Mouse (Mus musculus) limb, embryonic 13.5 days (tissue): Measurements from ENCODE around the gene Wnt8b. TPM values are rescaled to one million over a fixed set of nuclear protein-coding genes. Genes with fewer than 3 reads are reported as not detected.
A peak's percentile ranks its signal among the peaks of the same experiment; 100 is the strongest.

ENCODE experiments used
- ATAC-seq: fragments of 200-750 bp; cut with Nextera tagmentation; 2 replicates; pipeline ENCODE4 v1.8.0; 2017; ENCODE audit warnings: low read depth, moderate number of reproducible peaks, moderate TSS enrichment; ENCODE audit not compliant: low FRiP score
- H3K27ac ChIP-seq: fragments of 300-500 bp; sonication (generic); 2 replicates; pipeline ENCODE4 v1.5.1; 2015; ENCODE audit warnings: inconsistent platforms, mild to moderate bottlenecking, moderate library complexity
- H3K27me3 ChIP-seq: fragments of 300-500 bp; sonication (generic); 2 replicates; pipeline ENCODE4 v1.6.1; 2015; ENCODE audit warnings: mild to moderate bottlenecking, inconsistent platforms
- H3K36me3 ChIP-seq: fragments of 300-500 bp; sonication (generic); 2 replicates; pipeline ENCODE4 v1.6.1; 2015; ENCODE audit warnings: inconsistent platforms, mild to moderate bottlenecking, moderate library complexity
- H3K4me1 ChIP-seq: fragments of 300-500 bp; sonication (generic); 2 replicates; pipeline ENCODE4 v1.6.1; 2015; ENCODE audit warnings: inconsistent platforms
- H3K4me2 ChIP-seq: fragments of 300-500 bp; sonication (generic); replicated peaks from 2 replicates; pipeline ENCODE4 v1.6.1; 2015; ENCODE audit warnings: inconsistent platforms, mild to moderate bottlenecking, moderate library complexity
- H3K4me3 ChIP-seq: fragments of 300-500 bp; sonication (generic); 2 replicates; pipeline ENCODE4 v1.5.1; 2015; ENCODE audit warnings: moderate library complexity, mild to moderate bottlenecking, inconsistent platforms
- H3K9ac ChIP-seq: fragments of 300-500 bp; sonication (generic); 2 replicates; pipeline ENCODE4 v1.6.1; 2015; ENCODE audit warnings: mild to moderate bottlenecking, inconsistent platforms
- H3K9me3 ChIP-seq: fragments of 300-500 bp; sonication (generic); 2 replicates; pipeline ENCODE4 v1.6.1; 2016; ENCODE audit warnings: inconsistent platforms
- WGBS: fragments of 180-500 bp; shearing (Covaris S2); methylation state at CpG from one replicate; pipeline ENCODE4 v1.1.7; 2015; 5-methylcytosine and 5-hydroxymethylcytosine counted together
- polyA plus RNA-seq: library from polyadenylated mRNA; unstranded; fragments of >200 nt; fragmentation: Nextera tagmentation; extraction: Ambion mirVana; gene quantifications from 2 replicates; pipeline ENCODE4 v1.2.1, GENCODE M21; 2015

Gene Wnt8b
- polyA plus RNA-seq, 1 experiment from 2014 or later: 0.29 TPM

DNA sequence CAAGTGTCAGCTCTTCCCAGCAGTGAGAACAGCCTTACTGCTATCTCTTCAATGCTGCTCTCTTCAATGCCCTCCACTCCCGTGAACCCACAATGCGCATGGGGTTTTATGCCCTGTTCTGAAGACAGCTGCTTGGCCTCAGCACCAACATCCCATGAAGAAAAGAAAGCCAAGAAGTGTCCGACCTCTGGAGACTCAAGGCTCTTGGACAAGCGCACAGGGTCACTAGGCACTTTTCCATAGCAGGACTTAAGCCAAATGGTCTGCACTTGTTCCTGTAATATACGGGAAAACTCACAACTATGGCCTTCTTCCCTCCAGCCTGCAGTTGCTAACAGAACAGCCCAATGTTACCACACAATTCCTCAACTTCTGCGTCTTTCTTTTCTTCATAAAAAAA is 18.0 kb upstream of the Wnt8b start:
- Histone ChIP-seq H3K36me3 (no peaks in the 10 kb centered on the region), H3K4me2 (no peak overlapping the region), H3K4me3 (no peak overlapping the region), H3K9ac (no peak overlapping the region), H3K9me3 (no peaks in the 10 kb centered on the region), H3K4me1 (no peaks in the 10 kb centered on the region), H3K27me3 (no peaks in the 10 kb centered on the region), H3K27ac (no peak overlapping the region)
- 82% methylated on average over 6 of the region's 6 CpGs for WGBS
- ATAC-seq: no peak

- H3K27ac ChIP-seq: no peak overlapping the region
- H3K9me3 ChIP-seq: no peaks in the 10 kb centered on the region
- H3K4me1 ChIP-seq: no peaks in the 10 kb centered on the region
- no peak overlapping the region for H3K4me2 ChIP-seq
- H3K4me3 ChIP-seq: no peak overlapping the region
- ATAC-seq: no peak
- no peak overlapping the region for H3K9ac ChIP-seq
- WGBS: 54% methylated on average over 3 of the region's 3 CpGs
- no peaks in the 10 kb centered on the region for H3K36me3 ChIP-seq
- no peaks in the 10 kb centered on the region for H3K27me3 ChIP-seq
Observed at GRCm38 (mm10) chr19:44476541-44476940, 16.7 kb upstream of the Wnt8b start.

- no peaks in the 10 kb centered on the region for H3K4me1 ChIP-seq
- no peak overlapping the region for H3K9ac ChIP-seq
- H3K4me3 ChIP-seq: no peak overlapping the region
- no peaks in the 10 kb centered on the region for H3K9me3 ChIP-seq
- no peak overlapping the region for H3K27ac ChIP-seq
- no peak overlapping the region for H3K4me2 ChIP-seq
- no peak for ATAC-seq
- H3K27me3 ChIP-seq: peaks cover 5% of the 10 kb centered on the region; the same call in 1 of the 2 replicates
- no peaks in the 10 kb centered on the region for H3K36me3 ChIP-seq
- 10% methylated on average over 8 of the region's 8 CpGs for WGBS
Observed at GRCm38 (mm10) chr19:44487266-44487665, 6.0 kb upstream of the Wnt8b start.

DNA sequence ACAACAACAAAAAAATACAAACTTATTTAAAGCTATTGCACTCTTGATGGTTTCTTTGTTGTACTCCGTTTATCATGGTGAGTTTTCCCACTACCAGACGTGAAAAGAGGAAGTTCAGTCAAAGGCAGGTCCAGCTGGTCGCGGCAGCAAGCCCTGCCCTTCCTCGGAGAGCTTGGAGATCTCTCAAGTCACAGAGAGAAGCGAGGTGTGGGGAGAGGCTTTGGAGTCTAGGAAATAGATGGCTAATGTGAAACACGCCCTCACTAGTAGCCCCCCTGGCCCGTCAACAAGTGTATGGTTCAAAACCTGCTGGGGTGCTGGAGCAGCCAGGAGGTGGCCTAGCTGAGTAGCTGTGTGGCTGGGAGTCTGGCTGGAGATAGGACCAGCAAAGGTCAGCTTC is 3.2 kb downstream of the Wnt8b start:
- no peak overlapping the region for H3K9ac ChIP-seq
- H3K4me1 ChIP-seq: no peaks in the 10 kb centered on the region
- ATAC-seq: no peak
- no peaks in the 10 kb centered on the region for H3K9me3 ChIP-seq
- WGBS: 50% methylated on average over 8 of the region's 8 CpGs
- no peak overlapping the region for H3K4me2 ChIP-seq
- peaks cover 38% of the 10 kb centered on the region for H3K27me3 ChIP-seq
- no peak overlapping the region for H3K4me3 ChIP-seq
- no peaks in the 10 kb centered on the region for H3K36me3 ChIP-seq
- no peak overlapping the region for H3K27ac ChIP-seq

DNA sequence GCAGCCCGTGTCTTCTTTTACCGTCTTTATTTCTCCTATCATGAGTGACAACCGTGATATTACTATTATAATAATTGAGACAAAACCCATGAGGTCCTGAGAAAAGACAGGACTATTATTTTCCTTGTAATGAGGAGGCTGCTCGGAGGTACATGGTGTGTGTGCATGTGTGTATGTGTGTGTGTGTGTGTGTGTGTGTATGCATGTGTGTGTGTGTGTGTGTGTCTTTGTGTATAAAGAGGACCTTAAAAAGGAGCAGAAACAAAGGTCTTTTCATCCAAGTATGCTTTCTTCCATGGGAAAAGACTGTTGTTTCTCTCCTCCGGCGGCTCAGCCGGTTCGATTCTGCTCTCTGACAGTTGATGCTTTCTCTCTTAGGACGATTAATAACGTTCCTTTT is 3.7 kb downstream of the Wnt8b start:
- Histone ChIP-seq H3K4me3 (no peak overlapping the region), H3K9me3 (no peaks in the 10 kb centered on the region), H3K36me3 (no peaks in the 10 kb centered on the region), H3K9ac (no peak overlapping the region), H3K4me1 (no peaks in the 10 kb centered on the region), H3K27ac (no peak overlapping the region), H3K4me2 (no peak overlapping the region), H3K27me3 (peaks cover 41% of the 10 kb centered on the region)
- WGBS: 80% methylated on average over 10 of the region's 10 CpGs
- ATAC-seq: no peak

DNA sequence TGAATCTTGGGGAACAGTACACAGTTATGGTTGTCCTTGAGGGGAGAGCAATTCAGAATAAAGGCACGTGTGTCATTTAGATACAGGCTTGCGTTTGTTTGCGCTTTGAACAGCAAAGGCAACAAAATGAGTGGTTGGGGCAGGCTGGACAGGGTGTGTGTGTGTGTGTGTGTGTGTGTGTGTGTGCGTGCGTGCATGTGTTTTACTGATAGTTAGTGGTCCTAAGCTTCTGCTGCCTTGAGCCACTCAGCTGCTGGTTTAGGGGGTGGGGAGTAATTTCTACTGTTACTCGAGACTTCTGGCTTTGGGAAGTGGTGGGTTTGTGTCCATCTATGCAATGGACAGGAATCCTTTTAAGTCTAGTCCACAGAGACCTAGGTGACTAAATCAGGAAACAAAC is 5.7 kb downstream of the Wnt8b start:
- no peak for ATAC-seq
- no peak overlapping the region for H3K27ac ChIP-seq
- H3K4me1 ChIP-seq: no peaks in the 10 kb centered on the region
- no peaks in the 10 kb centered on the region for H3K9me3 ChIP-seq
- H3K27me3 ChIP-seq: peaks cover 46% of the 10 kb centered on the region; the same call in 1 of the 2 replicates
- no peak overlapping the region for H3K9ac ChIP-seq
- H3K4me2 ChIP-seq: no peak overlapping the region
- WGBS: 44% methylated on average over 6 of the region's 6 CpGs
- no peak overlapping the region for H3K4me3 ChIP-seq
- no peaks in the 10 kb centered on the region for H3K36me3 ChIP-seq

DNA sequence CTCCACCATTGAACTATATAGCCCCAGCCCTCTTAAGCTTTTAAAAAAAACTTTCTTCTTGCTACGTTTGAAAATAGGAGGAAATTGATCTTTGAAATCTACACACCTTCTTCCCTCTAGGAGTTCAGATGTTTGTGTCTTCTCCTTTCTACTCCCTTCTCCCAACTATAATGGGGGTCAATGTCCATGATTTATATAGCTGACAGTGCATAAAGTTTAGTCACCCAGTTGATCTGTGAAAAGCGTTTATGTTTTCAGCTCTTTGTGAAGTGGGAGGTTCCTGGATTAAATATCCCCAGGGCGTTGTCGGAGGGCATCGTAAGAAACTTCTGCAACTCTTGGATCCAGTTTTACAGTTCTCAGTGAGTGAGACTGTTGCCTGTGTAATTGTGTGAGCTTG is 7.0 kb downstream of the Wnt8b start:
- H3K4me3 ChIP-seq: no peak overlapping the region
- 41% methylated on average over 5 of the region's 5 CpGs for WGBS
- H3K4me2 ChIP-seq: no peak overlapping the region
- no peaks in the 10 kb centered on the region for H3K36me3 ChIP-seq
- H3K9me3 ChIP-seq: no peaks in the 10 kb centered on the region
- H3K27ac ChIP-seq: no peak overlapping the region
- H3K9ac ChIP-seq: no peak overlapping the region
- peaks cover 49% of the 10 kb centered on the region; the same call in 1 of the 2 replicates for H3K27me3 ChIP-seq
- ATAC-seq: no peak
- H3K4me1 ChIP-seq: no peaks in the 10 kb centered on the region

GRCm38 (mm10) chr19:44501925-44502324 is 8.7 kb downstream of the Wnt8b start:
- no peaks in the 10 kb centered on the region for H3K4me1 ChIP-seq
- H3K4me3 ChIP-seq: no peak overlapping the region
- no peak overlapping the region for H3K9ac ChIP-seq
- H3K36me3 ChIP-seq: no peaks in the 10 kb centered on the region
- 48% methylated on average over 6 of the region's 6 CpGs for WGBS
- no peak for ATAC-seq
- no peak overlapping the region for H3K27ac ChIP-seq
- peaks cover 54% of the 10 kb centered on the region for H3K27me3 ChIP-seq
- no peak overlapping the region for H3K4me2 ChIP-seq
- H3K9me3 ChIP-seq: no peaks in the 10 kb centered on the region

GRCm38 (mm10) chr19:44502741-44503140 is 9.5 kb downstream of the Wnt8b start:
- H3K27ac ChIP-seq: no peak overlapping the region
- H3K4me3 ChIP-seq: no peak overlapping the region
- H3K4me1 ChIP-seq: no peaks in the 10 kb centered on the region
- H3K9me3 ChIP-seq: no peaks in the 10 kb centered on the region
- H3K4me2 ChIP-seq: no peak overlapping the region
- peaks cover 62% of the 10 kb centered on the region for H3K27me3 ChIP-seq
- no peaks in the 10 kb centered on the region for H3K36me3 ChIP-seq
- 77% methylated on average over 4 of the region's 4 CpGs for WGBS
- no peak overlapping the region for H3K9ac ChIP-seq
- no peak for ATAC-seq

DNA sequence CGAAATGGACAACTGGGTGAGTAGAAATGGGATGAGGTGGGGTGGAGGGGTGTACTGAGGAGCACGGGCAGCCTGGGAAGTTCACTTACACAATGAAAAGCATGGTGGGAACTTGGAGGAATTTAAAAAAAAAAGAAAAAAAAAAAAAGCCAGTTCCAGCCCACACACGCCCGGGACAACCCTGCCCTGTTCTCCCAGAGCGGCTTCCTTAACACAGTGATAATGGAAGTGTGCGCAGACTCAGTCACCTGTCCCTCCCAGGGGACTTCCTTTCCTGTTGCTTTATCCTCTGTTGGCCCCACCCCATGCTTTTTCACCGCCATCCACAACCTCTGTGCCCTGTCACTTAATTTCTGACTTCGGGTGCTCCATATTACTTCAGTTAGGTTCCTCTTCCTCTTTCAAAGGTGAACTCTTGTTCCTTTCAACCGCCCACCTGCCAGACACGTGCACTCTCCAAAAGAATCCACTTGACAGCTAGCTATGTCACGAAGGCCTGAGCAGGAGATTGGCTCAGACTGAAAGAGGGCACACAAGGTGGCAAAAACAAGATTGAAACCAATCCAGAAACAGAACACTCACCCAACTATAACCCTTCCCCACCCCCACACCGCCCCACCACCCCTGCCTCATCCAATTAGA is 17.4 kb downstream of the Wnt8b start:
- peaks cover 31% of the 10 kb centered on the region for H3K4me1 ChIP-seq
- peak overlapping the region; percentile 49 for H3K4me3 ChIP-seq
- H3K27ac ChIP-seq: no peak overlapping the region
- H3K9ac ChIP-seq: no peak overlapping the region
- H3K36me3 ChIP-seq: no peaks in the 10 kb centered on the region
- peak overlapping the region; percentile 87 for H3K4me2 ChIP-seq
- no peak for ATAC-seq
- peaks cover 95% of the 10 kb centered on the region for H3K27me3 ChIP-seq
- no peaks in the 10 kb centered on the region for H3K9me3 ChIP-seq
- 4% methylated on average over 12 of the region's 12 CpGs for WGBS

GRCm38 (mm10) chr19:44511451-44512231 is 18.4 kb downstream of the Wnt8b start:
- H3K9ac ChIP-seq: peak overlapping the region; percentile 59
- no peaks in the 10 kb centered on the region for H3K36me3 ChIP-seq
- peak; percentile 15; the same call in 1 of the 2 replicates for ATAC-seq
- H3K4me1 ChIP-seq: peaks cover 31% of the 10 kb centered on the region
- WGBS: under 1% methylated on average over 65 of the region's 66 CpGs
- peak overlapping the region; percentile 87 for H3K4me2 ChIP-seq
- no peaks in the 10 kb centered on the region for H3K9me3 ChIP-seq
- H3K27ac ChIP-seq: no peak overlapping the region
- peaks cover 98% of the 10 kb centered on the region for H3K27me3 ChIP-seq
- peak overlapping the region; percentile 49 for H3K4me3 ChIP-seq

- peaks cover 98% of the 10 kb centered on the region for H3K27me3 ChIP-seq
- no peaks in the 10 kb centered on the region for H3K36me3 ChIP-seq
- H3K9me3 ChIP-seq: no peaks in the 10 kb centered on the region
- H3K4me3 ChIP-seq: no peak overlapping the region; the same call in 1 of the 2 replicates
- H3K9ac ChIP-seq: no peak overlapping the region
- WGBS: 31% methylated on average over 5 of the region's 5 CpGs
- ATAC-seq: no peak
- no peak overlapping the region for H3K27ac ChIP-seq
- no peak overlapping the region for H3K4me2 ChIP-seq
- peaks cover 31% of the 10 kb centered on the region for H3K4me1 ChIP-seq
Observed at GRCm38 (mm10) chr19:44512601-44513000, 19.3 kb downstream of the Wnt8b start.
